Mouse (Mus musculus): ENCODE data around the gene Lst1.

The Lst1 gene

GRCm38 (mm10) chr17:35175968-35176367 lies 12.3 kb downstream of the Lst1 start, which contains the start of gene Aif1:
TSS of gene Aif1 (minus strand) at chr17:35176068.
- TF ChIP-seq GATA4 (IDR thresholded peaks at IDR 0.05; ENCODE audit: insufficient replicate concordance, low read length): no peak

DNA sequence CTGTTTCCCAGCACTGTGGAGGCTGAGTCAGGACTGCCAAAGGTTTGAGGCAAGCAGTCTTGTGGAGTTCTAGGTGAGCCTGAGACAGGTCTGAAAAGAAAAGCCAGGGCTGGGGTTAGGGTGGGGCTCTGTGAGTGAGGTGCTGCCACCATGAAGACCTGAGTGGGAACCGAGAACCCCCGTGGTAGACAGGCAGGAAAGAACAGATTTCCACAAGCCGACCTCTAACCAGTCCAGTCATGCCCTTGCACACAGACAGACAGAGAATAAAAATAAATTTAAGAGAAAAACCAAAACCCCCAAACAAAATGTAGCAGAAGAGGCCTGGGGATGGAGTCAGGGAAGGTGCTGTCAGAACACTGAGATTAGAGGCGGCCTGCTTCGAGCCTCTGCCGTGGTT lies 12.9 kb downstream of the Lst1 start:
- TF ChIP-seq GATA4 (IDR thresholded peaks at IDR 0.05; ENCODE audit: insufficient replicate concordance, low read length): no peak

- no peak for TF ChIP-seq GATA4 (IDR thresholded peaks at IDR 0.05; ENCODE audit: insufficient replicate concordance, low read length)
These were observed 13.8 kb downstream of the Lst1 start for GRCm38 (mm10) chr17:35174201-35174977.

- TF ChIP-seq GATA4 (IDR thresholded peaks at IDR 0.05; ENCODE audit: insufficient replicate concordance, low read length): no peak
These were observed 14.9 kb downstream of the Lst1 start for GRCm38 (mm10) chr17:35173329-35173728.

DNA sequence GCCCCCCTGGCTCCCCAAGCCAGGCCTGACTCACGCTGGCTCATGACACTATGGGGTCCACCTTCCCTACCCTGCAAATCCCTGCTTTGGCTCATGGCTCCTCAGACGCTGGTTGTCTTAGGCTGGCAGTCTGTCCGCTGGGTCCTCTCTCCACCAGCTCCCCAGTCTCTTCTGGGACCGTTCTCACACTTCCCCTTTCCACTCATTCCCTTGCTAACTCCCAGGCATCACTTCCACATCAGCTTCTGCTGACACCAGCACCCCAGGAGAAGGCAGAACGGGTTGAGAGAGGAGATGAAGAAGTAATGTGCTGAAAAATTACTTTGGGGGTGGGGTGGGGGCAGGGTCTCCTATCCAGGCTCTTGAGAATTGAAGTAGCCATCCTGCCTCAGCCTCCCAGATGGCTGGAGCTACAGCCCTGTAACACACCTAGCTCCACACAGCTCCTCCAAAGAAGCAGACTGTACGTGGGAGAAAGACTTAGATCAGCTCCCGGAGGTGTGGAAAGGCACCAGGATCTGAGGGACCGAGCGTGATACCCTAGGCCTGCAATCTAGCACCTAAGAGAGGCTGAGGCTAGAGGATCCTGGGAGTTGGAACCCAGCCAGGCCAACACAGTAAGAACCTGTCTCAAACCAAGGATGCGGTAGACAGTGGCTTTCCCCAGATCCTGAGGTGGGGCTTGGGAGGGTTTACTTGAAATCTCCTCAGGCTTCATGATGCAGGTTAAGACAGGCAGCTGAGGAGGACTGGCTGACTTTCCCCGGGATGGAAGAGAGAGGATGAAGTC lies 15.6 kb downstream of the Lst1 start:
- no peak for TF ChIP-seq GATA4 (IDR thresholded peaks at IDR 0.05; ENCODE audit: insufficient replicate concordance, low read length)

DNA sequence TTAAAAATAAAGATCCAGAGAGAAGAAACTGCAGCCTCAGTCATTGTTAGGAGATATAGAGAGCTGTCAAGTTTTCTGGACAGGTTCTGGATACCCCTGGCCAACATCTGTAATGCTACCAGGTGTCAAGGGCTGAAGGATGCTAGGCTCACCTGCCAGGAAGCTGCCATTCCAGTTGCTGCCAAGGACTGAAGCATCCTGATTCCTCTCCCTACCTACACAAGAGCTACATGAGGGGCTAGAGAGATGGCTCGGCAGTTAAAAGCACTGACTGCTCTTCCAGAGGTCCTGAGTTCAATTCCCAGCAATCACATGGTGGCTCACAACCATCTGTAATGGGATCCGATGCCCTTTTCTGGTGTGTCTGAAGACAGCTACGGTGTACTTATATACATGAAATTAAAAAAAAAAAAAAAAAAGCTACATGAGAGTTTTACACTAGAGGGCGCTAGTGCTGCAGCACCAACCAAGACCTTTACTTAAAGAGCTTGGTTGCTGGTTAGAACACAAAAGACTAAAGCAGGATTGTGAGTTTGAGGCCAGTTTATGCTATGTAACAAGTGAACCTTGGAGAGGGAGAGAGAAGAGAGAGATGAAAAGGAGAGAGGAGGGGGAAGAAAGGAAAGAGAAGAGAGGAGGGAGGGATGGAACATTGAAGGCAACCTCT lies 19.6 kb downstream of the Lst1 start:
- TF ChIP-seq GATA4 (IDR thresholded peaks at IDR 0.05; ENCODE audit: insufficient replicate concordance, low read length): no peak

DNA sequence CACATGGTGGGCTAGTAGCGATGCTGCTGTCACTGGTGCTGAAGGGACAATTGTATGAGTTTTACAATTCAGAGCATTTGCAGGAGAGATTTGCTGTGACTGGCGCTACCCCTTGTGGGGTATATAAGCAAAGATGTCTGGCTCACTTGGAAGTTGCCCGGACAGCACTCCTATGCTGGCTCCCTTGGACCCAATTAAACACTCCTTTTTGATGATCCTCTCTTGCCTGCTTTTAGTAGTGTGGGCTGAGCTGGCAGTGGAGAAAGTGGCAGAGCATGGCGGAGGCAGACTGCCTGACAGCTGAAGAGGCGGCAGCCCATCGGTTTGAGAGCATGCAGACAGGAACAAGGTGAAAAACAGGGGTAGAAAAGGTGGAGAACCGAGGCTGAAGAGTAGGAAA lies 20.4 kb downstream of the Lst1 start:
- no peak for TF ChIP-seq GATA4 (IDR thresholded peaks at IDR 0.05; ENCODE audit: insufficient replicate concordance, low read length)

- TF ChIP-seq GATA4 (IDR thresholded peaks at IDR 0.05; ENCODE audit: insufficient replicate concordance, low read length): no peak
These were observed 21.7 kb downstream of the Lst1 start for GRCm38 (mm10) chr17:35166352-35167035.

GRCm38 (mm10) chr17:35165451-35166155 lies 22.6 kb downstream of the Lst1 start:
- no peak for TF ChIP-seq GATA4 (IDR thresholded peaks at IDR 0.05; ENCODE audit: insufficient replicate concordance, low read length)

DNA sequence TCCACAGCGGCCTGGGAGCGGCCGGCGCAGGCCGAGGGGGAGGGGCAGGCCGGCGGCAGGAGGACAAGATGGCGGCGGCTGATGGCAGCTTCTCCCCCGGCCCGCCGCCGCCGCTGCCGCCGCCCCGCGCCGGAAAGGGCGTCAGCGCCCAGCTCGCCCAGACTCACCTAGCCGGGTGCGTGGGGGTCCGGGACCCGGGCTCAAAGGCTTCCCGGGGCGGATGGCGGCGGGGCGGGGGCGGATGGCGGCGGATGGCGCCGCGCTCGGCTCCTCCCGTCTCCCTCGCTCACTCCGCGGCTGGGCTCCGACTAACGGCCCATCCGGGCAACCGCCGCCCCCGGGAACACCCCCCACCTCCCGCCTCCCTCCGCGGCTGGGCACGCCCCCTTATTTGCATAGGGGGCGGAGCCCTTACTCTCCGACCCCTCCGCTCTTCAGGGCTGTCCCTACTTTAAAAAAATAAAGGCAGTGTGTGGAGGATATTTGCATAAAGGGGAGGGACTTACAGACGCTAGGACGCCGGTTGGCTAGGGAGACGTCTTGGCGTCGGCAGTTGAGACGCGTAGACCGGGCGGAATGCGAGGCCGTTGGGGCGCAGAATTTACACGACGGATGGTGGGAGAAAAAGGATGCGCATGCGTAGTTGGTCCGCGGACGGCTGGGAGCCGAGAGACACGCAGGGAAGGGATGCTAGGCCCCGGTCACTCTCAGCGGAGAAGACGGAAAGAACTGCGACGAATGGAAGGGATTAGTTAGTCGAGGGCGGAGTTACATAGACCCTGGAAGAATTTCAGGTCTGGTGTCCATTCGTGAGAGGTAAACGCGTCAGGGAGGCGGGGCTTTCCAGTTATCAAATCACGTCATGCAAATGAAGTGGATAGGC lies 23.4 kb downstream of the Lst1 start, which contains the start of gene Prrc2a:
TSS of gene Prrc2a (minus strand) at position 330 of the 883 bp plus-strand sequence.
- peak; percentile 58; the same call in 1 of the 2 replicates for TF ChIP-seq GATA4 (IDR thresholded peaks at IDR 0.05; ENCODE audit: insufficient replicate concordance, low read length)

DNA sequence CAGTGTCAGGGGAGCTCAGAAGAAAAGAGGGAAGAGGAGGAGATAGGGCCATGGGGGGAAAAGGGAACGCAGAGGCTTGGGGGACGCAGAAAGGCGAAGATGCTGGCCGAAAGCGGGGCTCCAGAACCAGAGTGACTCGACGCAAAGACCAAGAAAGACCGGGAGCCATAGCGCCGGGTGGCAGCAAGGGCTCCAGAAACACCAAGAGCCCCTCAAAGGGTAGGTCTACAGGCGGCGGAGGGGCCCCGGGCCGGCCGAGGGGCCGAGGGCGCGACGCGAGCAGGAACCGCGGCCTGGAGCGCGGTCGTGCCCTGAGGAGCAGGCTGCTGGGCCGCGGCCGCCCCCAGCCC lies 24.0 kb downstream of the Lst1 start:
- no peak for TF ChIP-seq GATA4 (IDR thresholded peaks at IDR 0.05; ENCODE audit: insufficient replicate concordance, low read length)

GRCm38 (mm10) chr17:35163326-35164081 lies 24.7 kb downstream of the Lst1 start:
- no peak for TF ChIP-seq GATA4 (IDR thresholded peaks at IDR 0.05; ENCODE audit: insufficient replicate concordance, low read length)

DNA sequence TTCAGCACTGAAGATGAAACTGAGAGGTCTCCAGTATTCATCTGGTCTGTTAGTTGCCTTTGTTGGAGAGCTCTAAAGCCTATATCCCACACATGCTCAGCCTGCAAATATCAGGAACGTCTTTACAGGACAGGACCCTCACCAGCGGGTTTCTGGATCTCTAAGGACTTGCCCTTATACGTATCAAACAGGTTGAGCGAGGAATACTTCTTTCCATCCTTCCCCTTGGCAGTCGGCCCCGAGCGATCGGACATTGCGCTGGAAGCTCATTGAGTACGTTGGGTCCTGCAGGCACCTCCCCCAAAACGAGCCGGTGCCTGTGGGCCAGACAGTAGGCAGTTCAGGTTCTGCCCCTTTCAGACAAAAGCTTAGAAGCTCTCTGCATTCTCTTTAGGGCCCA lies 25.5 kb downstream of the Lst1 start:
- no peak for TF ChIP-seq GATA4 (IDR thresholded peaks at IDR 0.05; ENCODE audit: insufficient replicate concordance, low read length)

Data from liver, adult (tissue).